29 mouse cellular contexts compared by ENCODE assay signal in genomic region chr12:82972661-82973060, GRCm38 (mm10).
"Had no signal": no experiment of that assay in that cellular context is flagged by ENCODE, and none has a peak within 500 bp of the region (broad histone marks: within the 10 kb centered on the region; RNA-seq: fewer than 3 reads in every experiment).

No protein-coding gene starts in this region.

- H3K9ac ChIP-seq: heart, embryonic 12.5 days; heart, embryonic 13.5 days; heart, embryonic 15.5 days; hindbrain, embryonic 12.5 days; hindbrain, embryonic 13.5 days; hindbrain, embryonic 14.5 days; hindbrain, embryonic 15.5 days; intestine, embryonic 15.5 days; kidney, embryonic 15.5 days had no signal

- H3K4me1 ChIP-seq: hindbrain, embryonic 12.5 days; hindbrain, embryonic 13.5 days; hindbrain, embryonic 15.5 days; intestine, embryonic 15.5 days had no signal

- H3K36me3 ChIP-seq: heart, embryonic 12.5 days; heart, embryonic 13.5 days; heart, embryonic 15.5 days; hindbrain, embryonic 10.5 days; hindbrain, embryonic 12.5 days; hindbrain, embryonic 13.5 days; hindbrain, embryonic 15.5 days; intestine, embryonic 15.5 days; kidney, embryonic 15.5 days had no signal

- H3K27ac ChIP-seq: heart, embryonic 13.5 days; heart, embryonic 15.5 days; hindbrain, embryonic 10.5 days; hindbrain, embryonic 12.5 days; hindbrain, embryonic 13.5 days; hindbrain, embryonic 14.5 days; hindbrain, embryonic 15.5 days; hindbrain, postnatal 0 days; intestine, embryonic 15.5 days; kidney, embryonic 15.5 days; kidney, postnatal 0 days; layer of hippocampus, adult 2 months; left cerebral cortex, adult 2 months had no signal

- H3K9me3 ChIP-seq: heart, embryonic 12.5 days; heart, embryonic 13.5 days; heart, embryonic 15.5 days; hindbrain, embryonic 10.5 days; hindbrain, embryonic 12.5 days; hindbrain, embryonic 13.5 days; hindbrain, embryonic 15.5 days; intestine, embryonic 15.5 days had no signal

- DNase-seq: heart, postnatal 14 days; heart, postnatal 36 days; heart, postnatal 4 days; kidney, adult 11 months; kidney, adult 18-20 months; kidney, adult 2 months; kidney, adult 8-10 months; kidney, adult 9 months; kidney, postnatal 10 days; kidney, postnatal 14 days; kidney, postnatal 25 days; kidney, postnatal 36 days; kidney, postnatal 4 days; layer of hippocampus, adult 9-11 months; layer of hippocampus, postnatal 36 days had no signal

- H3K27me3 ChIP-seq: heart, embryonic 12.5 days; heart, embryonic 13.5 days; heart, embryonic 15.5 days; hindbrain, embryonic 12.5 days; hindbrain, embryonic 13.5 days; hindbrain, embryonic 15.5 days; intestine, embryonic 15.5 days; kidney, embryonic 15.5 days had no signal

- H3K4me3 ChIP-seq: heart, embryonic 12.5 days; heart, embryonic 13.5 days; heart, embryonic 15.5 days; hindbrain, embryonic 10.5 days; hindbrain, embryonic 12.5 days; hindbrain, embryonic 13.5 days; hindbrain, embryonic 15.5 days; intestine, embryonic 15.5 days; kidney, embryonic 15.5 days; layer of hippocampus, adult 2 months; left cerebral cortex, adult 2 months had no signal
